Mouse (Mus musculus) spleen, postnatal 36 days (tissue): ENCODE measurements around the gene Tspan11.

Experiments used
- DNase-seq, 2 experiments: peaks; one replicate each; pipeline ENCODE4 v3.0.0; 2022; ENCODE audit warnings: low spot score in 2 of 2, mixed read lengths in 1 of 2

The Tspan11 gene

DNA sequence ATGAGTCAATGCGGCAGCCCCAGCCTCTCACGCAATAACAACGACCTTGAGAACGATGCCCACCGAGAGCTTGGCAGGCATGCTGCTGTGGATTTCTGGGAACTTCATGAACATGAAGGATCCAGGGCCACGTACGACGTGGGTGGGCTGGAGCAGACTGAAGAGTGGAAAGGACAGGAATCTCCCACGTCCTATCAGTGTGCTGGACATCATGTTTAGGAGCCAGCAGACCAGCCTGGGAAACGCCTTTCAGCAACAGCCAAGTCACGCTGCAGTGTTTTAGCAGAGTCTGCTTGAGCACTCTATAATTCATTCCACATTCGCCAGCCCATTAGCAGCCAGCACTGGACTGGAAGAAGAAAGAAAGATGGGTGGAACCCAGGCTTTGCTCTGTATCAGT is 10.4 kb upstream of the Tspan11 start:
- no peak for DNase-seq

DNA sequence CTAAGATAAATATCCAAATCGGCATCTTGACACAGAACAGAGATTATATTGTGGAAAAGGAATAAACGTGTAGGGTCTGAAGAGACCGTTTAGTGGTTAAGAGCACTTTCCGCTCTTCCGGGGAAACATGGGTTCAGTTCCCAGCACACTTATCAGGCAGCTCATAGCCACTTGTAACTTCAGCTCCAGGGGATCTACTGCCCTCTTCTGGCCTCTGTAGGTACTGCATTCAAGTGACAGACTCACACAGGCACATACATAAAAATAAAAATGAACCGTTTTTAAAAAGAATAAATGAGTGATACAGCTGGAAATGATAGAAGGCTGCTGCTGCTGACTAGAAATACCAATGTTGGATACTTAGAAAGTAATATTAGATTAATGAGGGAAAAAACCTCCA is 7.9 kb upstream of the Tspan11 start:
- no peak for DNase-seq

DNA sequence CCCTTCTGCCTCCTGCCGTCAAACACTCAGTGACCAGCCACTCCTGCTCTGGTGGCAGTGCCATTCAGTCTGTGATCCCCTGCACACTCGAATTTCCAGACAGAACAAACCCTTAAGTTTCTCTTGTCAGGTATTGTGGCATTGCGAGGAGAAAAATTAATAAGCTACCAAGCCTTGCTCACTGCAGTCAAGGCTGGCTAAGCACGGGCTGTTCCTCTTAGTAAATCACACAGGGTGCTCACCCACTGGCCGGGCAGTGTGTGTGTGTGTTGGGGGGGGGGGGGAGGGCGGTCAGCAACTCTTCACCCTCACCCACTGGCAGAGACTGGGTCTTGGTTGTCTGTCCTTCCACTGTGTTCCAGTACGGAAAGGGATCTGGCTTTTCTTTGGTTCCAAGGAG is 473 bp upstream of the Tspan11 start:
- DNase-seq: no peak

DNA sequence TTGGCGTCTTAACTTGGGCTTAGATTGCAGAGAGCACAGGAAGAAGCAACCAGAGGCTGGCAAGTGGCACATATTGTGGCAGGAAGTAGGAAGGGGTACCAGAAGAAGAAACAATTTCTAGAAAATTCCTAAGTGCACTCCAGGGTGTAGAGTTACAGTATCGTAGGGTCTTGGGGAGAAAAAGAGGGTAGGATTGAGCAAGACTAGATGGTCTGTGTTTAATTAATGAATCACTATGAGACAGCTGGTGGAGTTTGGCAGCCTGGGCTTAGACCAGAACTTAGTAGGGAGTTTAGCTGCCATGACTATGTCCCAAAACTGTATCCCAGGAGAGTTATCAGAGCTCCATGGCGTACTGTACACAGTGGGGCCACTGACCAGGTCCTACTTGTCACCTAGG is 1.2 kb downstream of the Tspan11 start:
- no peak for DNase-seq

DNA sequence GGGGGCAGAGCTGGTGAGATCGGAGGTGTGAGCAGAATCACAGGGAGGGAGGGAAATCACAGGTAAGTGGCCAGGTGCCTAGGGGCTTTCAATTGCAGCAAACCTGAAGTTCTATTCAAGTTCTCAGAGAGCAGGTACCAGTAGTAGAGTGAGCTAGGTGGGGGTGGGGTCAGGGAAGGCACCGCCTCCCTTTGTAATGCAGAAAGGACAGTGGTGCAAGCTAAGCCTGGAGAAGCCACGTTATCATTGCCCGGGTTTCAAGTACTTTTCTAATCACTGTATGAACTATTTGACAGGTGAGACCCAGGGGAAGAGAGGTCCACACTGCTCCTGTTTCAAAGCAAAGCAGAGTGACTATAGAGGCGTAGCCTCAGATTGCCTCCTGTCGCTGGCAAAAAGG is 6.2 kb downstream of the Tspan11 start:
- DNase-seq: no peak

DNA sequence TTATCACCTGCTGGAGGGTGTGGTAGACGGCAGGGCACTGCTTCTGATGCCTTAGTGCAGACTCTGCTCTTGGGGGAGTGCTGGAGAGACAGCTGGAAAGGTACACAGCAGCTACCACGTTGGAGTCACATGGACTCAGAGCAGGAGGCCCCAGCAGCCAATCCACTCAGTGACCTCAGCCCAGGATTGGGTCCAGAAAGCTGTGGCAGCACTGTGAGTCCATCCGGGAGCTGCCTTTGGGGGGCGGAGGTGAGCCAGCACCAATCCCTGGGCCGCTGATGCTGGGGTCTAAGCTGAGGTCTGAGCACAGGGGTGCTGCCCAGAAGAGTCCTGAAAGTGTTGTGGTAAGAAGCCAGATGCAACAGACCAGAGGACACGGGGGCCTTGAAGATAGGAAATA is 7.6 kb downstream of the Tspan11 start:
- DNase-seq: no peak

DNA sequence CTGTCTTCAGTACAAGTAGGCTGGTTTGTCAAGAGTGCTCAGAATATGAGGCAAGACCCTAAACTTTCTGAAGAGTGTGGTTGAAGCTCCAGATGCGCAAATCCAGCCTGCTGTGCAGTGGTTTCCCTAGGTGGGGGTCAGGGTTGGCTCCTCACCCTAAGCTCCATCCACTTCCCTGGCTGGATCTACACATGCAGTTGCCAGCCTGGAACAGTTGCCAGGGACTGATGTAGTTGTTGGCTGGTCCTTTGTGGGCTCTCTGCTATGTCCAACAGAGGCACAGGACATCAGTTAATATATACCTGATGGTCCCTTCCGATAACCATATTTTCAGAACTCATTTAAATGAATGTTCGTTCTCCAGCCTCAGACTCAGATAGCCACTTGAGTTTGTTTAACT is 9.0 kb downstream of the Tspan11 start:
- DNase-seq: no peak

DNA sequence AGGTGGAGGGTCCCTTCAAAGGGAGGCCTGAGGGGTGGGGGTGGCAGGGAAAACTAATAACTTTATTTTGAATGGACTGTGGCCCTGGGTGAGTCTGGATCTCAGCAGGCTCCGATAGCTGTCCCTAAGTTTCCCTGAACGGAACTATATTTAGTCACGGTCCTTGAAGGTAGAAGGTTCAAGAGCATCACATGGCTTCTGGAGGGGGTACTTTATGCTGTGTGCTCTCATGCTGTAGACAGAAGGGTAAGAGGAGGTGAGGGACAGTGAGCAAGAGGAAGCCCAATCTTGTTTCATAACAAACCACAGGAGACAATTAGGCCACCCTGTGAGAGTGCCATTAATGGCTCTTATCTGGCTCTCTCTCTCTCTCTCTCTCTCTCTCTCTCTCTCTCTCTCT is 10.0 kb downstream of the Tspan11 start:
- DNase-seq: no peak

DNA sequence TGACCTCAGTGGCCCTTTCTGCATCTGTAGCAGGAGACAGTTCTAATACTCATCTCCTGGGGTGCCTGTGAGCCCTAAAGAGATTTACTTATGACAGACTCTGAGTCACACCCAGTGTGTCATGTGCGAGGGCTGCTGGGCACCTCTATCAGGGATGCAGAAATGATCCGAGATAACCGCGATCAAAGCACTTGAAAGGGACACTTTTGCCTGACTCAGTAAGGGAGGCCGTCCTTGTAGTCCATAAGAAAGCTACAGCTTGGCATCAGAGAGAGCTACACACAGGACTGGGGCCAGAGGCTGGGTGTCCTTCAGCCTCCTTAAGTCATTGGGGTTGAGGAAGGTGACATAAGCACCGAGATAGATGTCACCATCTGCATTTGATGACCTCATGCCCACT is 12.7 kb downstream of the Tspan11 start:
- no peak for DNase-seq

DNA sequence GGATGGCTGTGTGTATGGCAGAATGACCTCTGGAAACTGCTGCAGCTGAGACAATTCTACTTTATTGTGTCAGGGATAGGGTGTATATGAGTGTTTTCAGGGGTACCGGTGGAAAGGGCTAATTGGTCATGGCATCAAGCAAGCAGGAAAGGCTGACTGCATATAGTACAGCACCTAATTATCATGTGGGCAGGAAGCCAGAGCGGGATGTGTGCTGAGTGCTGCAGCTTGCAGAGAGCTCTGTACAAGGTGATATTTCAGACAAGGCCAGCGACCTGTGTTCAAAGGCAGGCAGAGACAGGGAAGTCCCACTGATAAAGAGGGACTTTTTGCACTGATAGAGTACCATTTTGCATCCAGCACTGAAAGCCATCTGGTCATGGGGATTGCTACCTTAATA is 13.9 kb downstream of the Tspan11 start:
- no peak for DNase-seq

DNA sequence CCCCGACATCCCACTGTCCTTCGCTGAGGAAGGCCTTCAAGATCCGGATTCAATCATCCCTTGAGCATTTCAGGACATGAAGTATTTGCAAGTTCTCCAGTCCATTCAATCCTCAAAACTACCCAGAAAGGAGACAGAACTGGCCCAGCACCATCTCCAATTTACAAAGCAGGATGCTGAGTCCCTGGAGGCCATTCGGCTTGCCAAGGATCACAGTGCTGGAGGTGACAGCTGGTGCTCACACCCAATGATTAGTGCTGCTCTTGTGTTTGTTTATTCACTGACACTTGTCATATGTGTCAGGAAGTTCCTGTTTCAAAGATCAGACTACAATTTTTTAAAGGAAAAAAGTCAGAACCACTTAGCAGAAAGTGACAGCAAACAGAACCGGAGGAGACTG is 14.3 kb downstream of the Tspan11 start:
- DNase-seq: no peak

DNA sequence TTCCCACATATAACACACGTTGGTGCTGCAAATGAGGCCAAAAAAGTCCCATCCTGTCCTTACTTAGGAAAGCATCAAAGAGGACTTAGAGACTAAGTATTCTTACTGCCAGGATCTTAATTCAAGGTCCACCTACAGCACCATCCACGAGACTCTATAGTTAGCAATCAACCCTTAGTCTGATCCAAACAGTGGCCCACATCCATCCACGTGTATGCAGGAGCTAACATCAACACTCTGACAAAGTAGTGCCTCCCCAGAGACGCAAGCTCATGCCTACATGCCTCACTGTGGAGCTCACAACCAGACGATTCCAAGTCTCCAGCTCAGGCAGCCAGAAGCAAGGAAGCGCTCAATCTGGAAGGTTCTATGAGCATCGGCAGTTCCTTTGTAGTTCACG is 15.2 kb downstream of the Tspan11 start:
- no peak for DNase-seq

DNA sequence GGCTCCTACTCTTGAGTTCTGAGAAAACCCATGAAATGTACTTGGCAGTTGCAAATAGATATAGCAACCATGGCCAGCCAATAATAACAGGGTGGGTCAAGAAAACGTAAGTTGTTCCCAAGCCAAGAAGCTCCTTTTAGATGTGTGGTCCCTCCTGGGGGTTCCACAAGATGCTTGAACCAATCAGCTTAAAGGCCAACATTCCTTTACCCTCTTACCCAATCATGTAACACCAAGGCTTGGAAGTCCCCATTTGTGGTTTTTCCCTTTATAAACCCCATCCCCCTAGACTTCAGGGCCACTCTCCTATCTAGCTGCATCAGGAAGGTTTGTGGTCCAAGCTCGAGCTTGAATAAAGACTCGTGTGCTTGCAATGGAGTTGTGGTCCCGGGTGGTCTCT is 23.2 kb downstream of the Tspan11 start:
- no peak for DNase-seq

DNA sequence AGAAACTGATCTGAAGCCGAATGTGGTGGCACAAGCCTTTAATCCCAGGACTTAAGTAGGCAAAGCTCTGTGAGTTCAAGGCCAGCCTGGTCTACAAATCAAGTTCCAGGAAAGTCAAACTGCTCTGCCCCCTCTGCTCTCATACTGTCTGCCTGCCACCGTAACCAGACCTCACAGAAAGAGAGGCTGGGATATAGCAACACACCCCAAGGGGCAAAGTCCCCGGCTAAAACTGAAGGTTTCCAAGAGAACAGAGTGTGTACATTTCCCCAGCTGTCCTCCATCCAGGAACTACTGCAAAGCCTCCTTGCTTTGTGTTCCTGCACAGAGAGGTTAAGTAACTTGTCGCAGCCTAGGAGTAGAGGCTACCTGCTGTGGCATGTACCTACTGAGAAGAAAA is 24.3 kb downstream of the Tspan11 start:
- DNase-seq: no peak

DNA sequence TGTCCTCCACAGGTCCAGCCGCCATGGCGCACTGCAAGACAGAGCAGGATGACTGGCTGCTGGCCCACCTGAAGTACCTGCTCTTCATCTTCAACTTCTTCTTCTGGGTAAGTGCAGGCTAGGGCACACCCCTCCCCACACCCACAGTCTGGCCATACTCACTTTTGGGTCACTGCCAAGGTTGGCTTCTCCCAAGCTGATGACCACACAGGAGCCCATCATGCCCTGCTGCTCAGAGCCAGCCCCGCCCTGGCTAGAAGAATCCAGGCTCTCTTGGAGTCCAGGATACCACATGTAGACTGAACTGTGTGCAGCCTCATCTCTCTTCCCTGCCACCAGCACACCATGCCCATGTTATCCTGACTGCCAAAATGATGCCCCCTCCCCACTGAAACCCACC is 25.5 kb downstream of the Tspan11 start:
- DNase-seq: no peak

DNA sequence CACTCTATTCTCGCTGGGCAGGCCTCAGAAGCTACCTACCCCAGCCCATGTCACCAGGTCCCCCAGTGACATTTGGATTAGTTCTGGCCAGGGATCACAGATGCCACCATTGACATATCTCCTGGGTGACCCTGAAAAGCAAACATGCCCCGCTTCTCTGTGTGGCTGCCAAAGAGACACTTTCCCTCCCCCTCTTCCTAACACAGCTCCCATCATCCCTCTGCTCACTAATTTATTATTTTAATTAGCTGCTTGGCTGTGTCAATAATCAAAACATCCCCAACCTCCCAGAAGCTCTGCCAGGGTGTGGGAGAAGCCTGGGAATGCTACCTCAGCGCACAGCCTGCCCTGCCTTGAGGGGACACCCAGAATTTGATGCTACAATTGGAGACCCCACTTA is 29.6 kb downstream of the Tspan11 start:
- no peak for DNase-seq

DNA sequence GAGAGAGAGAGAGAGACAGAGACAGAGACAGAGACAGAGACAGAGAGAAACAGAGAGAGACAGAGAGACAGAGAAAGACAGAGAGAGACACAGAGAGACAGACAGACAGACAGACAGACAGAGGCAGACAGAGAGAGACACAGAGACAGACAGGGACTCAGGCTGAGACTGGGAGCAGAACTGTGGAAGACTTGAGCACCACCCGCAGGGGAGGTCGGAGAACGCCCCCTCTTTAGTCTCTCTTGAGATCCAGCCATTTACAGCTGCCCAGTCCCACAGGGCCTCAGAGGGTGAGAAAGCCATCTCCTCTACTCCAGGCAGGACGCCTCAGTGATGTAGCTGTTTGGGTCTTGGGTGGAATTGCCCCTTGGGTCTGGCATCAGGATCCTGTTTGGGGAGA is 30.3 kb downstream of the Tspan11 start:
- no peak for DNase-seq

DNA sequence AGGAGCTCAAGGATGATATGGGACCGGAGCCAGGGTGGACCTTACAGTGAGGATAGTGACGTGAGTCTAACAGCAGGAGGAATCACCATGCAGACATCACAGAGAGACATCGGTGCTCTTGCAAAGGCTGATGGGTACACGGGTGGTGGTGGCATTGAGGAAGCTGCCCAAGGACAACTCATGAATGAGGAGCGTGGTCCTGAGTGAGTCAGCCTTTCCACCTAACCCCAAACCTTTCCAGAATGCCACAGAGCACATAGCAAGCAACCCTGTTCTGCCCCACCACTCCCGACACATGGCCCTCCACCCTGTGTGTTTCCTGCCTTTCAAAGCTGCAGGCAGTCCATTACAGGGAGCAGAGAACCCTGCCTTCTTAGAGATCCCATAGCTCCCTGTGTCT is 32.1 kb downstream of the Tspan11 start:
- DNase-seq: no peak

DNA sequence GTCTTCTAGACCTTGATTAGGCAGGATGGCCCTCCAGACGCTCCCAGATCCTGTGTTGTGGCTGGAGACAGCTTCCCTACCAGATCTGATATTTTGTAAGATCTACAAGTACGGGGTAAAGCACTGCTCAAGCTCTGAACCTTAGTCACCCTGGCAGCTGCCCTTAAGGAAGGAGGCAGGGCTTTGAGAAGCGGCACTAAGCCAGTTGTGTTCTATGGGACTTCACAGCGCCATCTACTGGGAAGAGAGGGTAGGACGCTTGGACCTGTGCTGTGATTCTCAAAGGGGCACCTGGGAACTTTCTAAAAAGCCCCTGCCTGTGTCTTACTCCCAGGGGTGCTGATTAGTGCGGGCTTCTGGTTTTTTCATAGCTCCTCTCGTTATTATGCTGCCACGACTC is 33.3 kb downstream of the Tspan11 start:
- peak in 1 of 2 experiments; percentile 4 for DNase-seq

DNA sequence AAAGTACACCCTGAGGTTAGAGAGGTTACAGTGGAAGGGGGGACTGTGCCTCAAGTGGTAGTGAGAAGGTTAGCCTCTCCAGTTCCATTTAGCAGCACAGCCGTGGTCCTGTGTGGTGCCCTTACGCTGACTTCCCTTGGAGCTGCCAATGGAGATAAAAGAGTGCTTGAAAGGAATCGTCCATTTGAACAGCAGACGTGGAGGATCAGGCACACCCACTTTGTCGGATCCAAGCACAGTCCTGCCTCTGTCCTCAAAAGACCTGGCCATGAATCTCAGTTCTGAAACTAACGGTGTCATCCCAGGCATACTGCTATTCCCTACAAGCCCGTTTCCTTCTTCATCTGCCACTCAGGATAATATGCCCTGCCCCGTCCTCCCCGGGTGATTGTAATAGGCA is 34.6 kb downstream of the Tspan11 start:
- DNase-seq: no peak

DNA sequence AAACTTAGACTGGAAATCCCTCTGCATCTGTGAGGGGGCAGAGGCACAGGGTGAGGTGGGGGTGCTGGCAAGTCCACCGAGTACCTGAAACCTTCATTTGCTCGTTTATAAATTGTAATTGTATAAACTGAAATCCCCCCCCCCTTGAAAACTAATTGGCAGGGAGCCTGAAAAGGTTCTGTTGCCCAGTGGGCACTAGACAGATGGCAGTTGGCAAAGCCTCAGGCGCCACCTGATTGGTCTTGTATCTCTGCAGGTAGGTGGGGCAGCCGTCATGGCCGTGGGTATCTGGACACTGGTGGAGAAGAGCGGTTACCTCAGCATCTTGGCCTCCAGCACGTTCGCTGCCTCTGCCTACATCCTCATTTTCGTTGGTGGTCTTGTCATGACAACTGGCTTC is 35.9 kb downstream of the Tspan11 start:
- DNase-seq: no peak

DNA sequence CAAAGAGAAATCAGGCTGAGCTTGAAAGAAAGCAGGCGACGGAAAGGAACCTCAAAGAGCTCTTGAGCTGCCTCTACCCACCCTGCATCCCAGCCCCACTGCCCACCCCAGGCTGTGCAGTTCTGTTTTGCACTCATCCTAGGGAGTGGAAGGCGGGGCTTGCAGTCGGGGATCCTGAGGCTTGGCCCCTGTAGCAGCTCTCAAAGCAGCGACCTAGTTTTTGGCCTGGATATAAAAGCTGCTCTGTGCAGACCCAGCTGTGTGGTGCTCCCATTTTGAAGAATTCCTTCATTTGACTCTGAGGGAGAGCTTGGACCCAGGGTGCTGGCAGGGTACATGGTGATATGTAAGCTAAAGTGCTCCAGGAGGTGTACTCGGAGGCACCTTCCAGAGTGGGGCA is 37.4 kb downstream of the Tspan11 start:
- DNase-seq: no peak

DNA sequence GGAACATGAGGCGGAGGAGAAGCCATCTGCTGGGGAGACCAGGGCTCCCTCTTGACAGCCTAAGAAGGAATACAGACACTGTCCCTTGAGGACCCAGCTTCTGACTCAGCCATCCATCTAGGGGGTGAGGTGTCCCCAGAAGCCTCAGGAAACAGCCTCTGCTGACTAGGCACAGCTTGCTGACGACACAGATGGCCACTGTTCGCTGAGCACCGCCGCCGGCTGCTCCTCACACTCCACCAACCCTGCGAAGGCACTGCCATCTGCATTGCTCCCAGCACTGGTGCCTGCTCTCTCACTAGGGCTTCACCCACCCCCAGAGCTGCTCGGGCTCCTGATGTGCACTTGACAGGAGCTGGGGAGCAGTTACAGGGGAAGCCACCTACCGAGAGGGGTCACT is 38.5 kb downstream of the Tspan11 start:
- DNase-seq: no peak

DNA sequence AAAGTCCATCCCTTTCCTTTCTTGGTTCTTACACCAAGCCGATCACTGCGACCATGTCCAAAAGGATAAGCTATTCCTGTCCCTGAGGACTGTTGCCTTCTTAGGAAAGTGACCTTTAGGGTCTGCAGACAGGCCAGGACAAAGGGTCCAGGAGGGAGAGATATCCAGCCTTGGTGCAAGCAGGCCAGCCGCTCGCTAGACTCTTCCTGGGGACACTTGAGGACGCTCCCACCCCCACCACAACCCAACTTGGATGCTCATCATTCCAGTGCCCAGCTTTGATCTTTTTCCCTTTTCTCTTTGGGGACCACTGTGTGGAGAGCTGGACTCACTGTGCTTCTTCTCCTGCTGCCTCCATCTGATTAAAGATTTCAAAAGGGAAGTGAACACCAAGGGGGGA is 41.3 kb downstream of the Tspan11 start:
- DNase-seq: no peak

DNA sequence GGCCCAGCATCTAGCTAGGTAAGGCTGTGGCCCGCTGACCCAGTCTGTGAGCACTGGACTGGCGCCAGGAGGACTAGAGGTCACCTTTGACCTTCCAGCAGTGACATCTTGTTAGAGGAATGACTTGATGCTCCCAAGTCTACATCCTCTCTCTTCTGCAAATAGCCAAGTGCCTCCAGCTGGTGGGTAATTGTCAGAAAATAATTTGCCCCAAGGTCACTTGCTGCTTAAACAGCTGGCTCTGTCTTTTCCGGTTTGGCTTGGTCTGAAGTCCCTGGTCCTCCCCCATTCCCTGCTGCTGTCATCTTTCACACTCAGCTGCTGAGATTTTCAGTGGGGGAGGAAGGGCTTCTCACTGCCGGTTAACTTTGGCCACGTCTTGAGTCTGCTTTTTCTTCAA is 45.3 kb downstream of the Tspan11 start:
- peak in 1 of 2 experiments; percentile 4 for DNase-seq
